Mouse (Mus musculus): Measurements from ENCODE around the gene Lrig3. TPM values are rescaled to one million over a fixed set of nuclear protein-coding genes. Genes with fewer than 3 reads are reported as not detected.

Gene Lrig3
- total and polyA plus RNA-seq, 2 experiments from 2014 or later = 2.3 to 7.5 TPM

DNA sequence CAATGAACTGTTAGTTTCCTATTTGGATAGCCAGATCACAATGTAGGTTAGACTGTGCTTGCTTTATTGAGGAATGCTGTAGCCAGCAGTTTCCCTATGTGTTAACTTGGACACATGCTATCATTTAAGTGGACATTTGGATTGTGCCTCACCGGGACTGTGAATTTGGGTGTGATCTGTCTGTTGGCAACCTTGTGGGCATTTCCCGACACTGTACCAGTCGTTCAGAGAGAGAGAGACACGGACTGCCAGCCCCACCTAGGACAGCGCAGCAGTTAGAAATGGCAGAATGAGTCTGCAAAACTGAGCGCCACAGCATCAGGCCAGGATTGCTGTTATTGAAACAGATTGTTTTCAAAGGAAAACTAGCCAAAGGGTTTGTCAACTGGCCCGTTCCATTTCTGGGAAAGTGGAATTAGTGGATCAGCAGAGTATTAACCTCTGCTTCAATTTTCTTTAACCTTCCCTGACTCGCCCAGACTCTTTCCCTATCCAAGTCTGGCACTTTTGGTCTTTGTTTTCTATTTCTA is 35.0 kb downstream of the Lrig3 start:
- H3K27ac ChIP-seq (ENCODE audit: low read depth, low read length) = no peak overlapping the region
- ATAC-seq (ENCODE audit: low FRiP score) (no peak), DNase-seq (ENCODE audit: low spot score) (no peak)
- H3K4me1 ChIP-seq (ENCODE audit: insufficient read depth, low read length) = no peaks in the 10 kb centered on the region
- no peaks in the 10 kb centered on the region for H3K9me3 ChIP-seq (ENCODE audit: low read length)
- no peak overlapping the region for H3K4me3 ChIP-seq (ENCODE audit: low read depth, low read length)
- H3K4me2 ChIP-seq (ENCODE audit: low read depth, low read length, poor library complexity, severe bottlenecking) = no peak overlapping the region
- H3K9ac ChIP-seq (replicated peaks; ENCODE audit: low read length, poor library complexity, severe bottlenecking) = no peak overlapping the region
- H3K27me3 ChIP-seq (ENCODE audit: insufficient read depth, low read length) = no peaks in the 10 kb centered on the region
- no peak for TF ChIP-seq CTCF (IDR thresholded peaks at IDR 0.05)
- no peaks in the 10 kb centered on the region for H3K36me3 ChIP-seq (ENCODE audit: insufficient read depth, low read length)
- 82% methylated on average over 8 of the region's 8 CpGs for WGBS

DNA sequence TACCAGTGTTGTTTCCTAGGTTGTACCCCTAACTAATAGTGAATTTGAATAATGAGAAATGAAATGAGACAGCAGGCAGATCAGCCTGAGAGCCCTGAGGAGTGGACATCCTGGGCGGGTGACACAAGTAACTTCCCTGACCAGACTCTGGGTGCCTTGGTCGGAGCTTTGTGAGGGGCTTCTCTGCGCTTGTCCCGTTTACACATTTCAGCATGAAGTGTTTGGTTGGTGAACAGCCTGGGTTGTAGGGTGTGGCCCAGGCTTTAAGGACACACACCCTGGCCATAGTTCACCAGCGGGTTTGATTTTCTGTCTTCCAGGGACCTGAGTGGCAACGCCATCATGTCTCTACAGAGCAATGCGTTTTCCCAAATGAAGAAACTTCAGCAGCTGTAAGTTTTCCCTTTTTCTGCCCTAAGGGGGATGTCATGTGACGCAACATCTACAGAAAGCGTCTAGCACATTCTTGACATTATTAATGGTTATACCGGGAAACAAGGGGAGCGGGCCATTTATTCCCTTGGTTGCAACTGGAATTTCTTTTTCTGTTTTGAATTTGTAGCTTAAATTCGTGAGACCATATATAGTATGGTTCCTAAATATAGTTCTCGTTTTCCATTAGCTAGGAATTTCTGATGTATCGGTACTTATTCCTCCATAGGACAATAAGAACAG is 36.2 kb downstream of the Lrig3 start:
- no peaks in the 10 kb centered on the region for H3K36me3 ChIP-seq (ENCODE audit: insufficient read depth, low read length)
- no peak overlapping the region for H3K4me3 ChIP-seq (ENCODE audit: low read depth, low read length)
- TF ChIP-seq CTCF (IDR thresholded peaks at IDR 0.05) = no peak
- no peak for DNase-seq (ENCODE audit: low spot score)
- 83% methylated on average over 14 of the region's 14 CpGs for WGBS
- H3K4me2 ChIP-seq (ENCODE audit: low read depth, low read length, poor library complexity, severe bottlenecking) = no peak overlapping the region
- no peak for ATAC-seq (ENCODE audit: low FRiP score)
- H3K27ac ChIP-seq (ENCODE audit: low read depth, low read length) = no peak overlapping the region
- no peaks in the 10 kb centered on the region for H3K27me3 ChIP-seq (ENCODE audit: insufficient read depth, low read length)
- H3K9ac ChIP-seq (replicated peaks; ENCODE audit: low read length, poor library complexity, severe bottlenecking) = no peak overlapping the region
- no peaks in the 10 kb centered on the region for H3K9me3 ChIP-seq (ENCODE audit: low read length)
- H3K4me1 ChIP-seq (ENCODE audit: insufficient read depth, low read length) = no peaks in the 10 kb centered on the region

DNA sequence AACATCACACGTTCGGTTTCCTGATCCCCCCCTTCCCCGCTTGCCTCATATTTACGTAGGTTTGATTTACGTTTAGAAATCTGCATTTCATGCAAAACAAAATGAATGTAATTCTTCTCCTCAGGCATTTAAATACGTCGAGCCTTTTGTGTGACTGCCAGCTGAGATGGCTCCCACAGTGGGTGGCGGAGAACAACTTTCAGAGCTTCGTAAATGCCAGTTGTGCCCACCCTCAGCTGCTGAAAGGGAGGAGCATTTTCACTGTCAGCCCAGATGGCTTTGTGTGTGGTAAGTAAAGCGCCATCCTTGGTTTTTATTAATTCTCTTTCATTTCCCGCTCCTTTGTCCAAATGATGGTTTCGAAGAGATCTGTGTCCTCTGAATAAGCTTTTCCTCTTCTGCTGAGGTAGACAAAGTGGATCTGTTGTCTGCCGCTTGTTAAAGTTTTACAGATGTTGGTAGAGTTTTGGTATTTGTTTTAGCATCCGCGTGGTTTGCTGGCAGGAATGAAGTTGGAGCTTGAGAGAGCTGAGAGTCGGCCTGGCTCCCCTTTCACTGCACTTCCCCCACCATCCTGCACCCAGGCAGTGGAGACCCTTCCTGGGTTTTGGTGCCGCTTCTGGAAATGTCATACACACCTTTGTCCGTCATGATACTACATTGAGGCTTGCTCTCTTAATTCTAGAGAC is 37.0 kb downstream of the Lrig3 start:
- no peaks in the 10 kb centered on the region for H3K9me3 ChIP-seq (ENCODE audit: low read length)
- no peak overlapping the region for H3K27ac ChIP-seq (ENCODE audit: low read depth, low read length)
- no peaks in the 10 kb centered on the region for H3K27me3 ChIP-seq (ENCODE audit: insufficient read depth, low read length)
- H3K4me1 ChIP-seq (ENCODE audit: insufficient read depth, low read length) = no peaks in the 10 kb centered on the region
- DNase-seq (ENCODE audit: low spot score) (peak; percentile 52), ATAC-seq (ENCODE audit: low FRiP score) (no peak)
- 53% methylated on average over 18 of the region's 18 CpGs for WGBS
- H3K4me2 ChIP-seq (ENCODE audit: low read depth, low read length, poor library complexity, severe bottlenecking) = no peak overlapping the region
- H3K9ac ChIP-seq (replicated peaks; ENCODE audit: low read length, poor library complexity, severe bottlenecking) = no peak overlapping the region
- TF ChIP-seq CTCF (IDR thresholded peaks at IDR 0.05) = no peak
- H3K36me3 ChIP-seq (ENCODE audit: insufficient read depth, low read length) = no peaks in the 10 kb centered on the region
- H3K4me3 ChIP-seq (ENCODE audit: low read depth, low read length) = no peak overlapping the region

DNA sequence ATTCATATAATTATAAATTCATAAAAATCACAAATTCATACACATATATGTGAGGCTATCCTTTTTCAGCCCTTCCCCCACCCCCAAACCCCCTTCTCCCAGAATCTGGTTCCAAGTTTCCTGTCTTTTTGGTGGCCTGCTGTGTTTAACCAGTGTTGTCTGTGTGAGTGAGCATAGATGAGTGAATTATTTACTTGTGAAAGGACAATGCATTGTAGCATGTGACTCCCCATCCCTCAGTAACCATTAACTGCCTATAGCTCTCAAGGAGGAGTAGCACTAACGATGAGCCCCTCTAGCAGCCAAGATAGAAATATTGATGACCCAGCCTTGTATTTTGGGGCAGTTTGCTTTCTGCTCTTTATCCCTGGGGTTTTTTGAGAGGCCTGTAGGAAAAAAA is 37.9 kb downstream of the Lrig3 start:
- no peak overlapping the region for H3K9ac ChIP-seq (replicated peaks; ENCODE audit: low read length, poor library complexity, severe bottlenecking)
- no peak for TF ChIP-seq CTCF (IDR thresholded peaks at IDR 0.05)
- no peaks in the 10 kb centered on the region for H3K9me3 ChIP-seq (ENCODE audit: low read length)
- no peak for ATAC-seq (ENCODE audit: low FRiP score)
- H3K27me3 ChIP-seq (ENCODE audit: insufficient read depth, low read length) = no peaks in the 10 kb centered on the region
- no peaks in the 10 kb centered on the region for H3K4me1 ChIP-seq (ENCODE audit: insufficient read depth, low read length)
- no peak overlapping the region for H3K27ac ChIP-seq (ENCODE audit: low read depth, low read length)
- no peak for DNase-seq (ENCODE audit: low spot score)
- no peak overlapping the region for H3K4me2 ChIP-seq (ENCODE audit: low read depth, low read length, poor library complexity, severe bottlenecking)
- H3K36me3 ChIP-seq (ENCODE audit: insufficient read depth, low read length) = no peaks in the 10 kb centered on the region
- H3K4me3 ChIP-seq (ENCODE audit: low read depth, low read length) = no peak overlapping the region
- WGBS = 48% methylated on average over 1 of the region's 1 CpGs

DNA sequence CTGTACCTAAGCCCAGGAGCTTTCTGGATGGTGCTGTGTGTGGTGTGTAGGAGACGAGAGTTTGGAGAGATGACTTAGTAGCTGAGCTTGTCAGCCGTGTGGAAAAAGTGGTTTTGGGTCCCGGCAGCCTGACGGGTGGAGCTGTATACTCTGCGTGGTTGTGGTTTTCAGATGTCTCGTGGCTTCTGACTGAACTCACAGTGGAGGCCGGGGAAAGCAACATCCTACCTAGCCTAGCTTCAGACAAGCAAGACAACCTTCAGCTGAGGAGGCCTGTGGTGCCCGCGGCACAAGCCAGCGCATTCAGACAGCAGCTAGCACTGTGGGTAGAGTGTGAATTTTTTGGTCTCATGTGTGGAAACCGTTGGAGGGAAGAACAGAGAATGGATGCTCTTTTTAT is 47.7 kb downstream of the Lrig3 start:
- WGBS = 87% methylated on average over 11 of the region's 11 CpGs
- H3K36me3 ChIP-seq (ENCODE audit: insufficient read depth, low read length) = peaks cover 16% of the 10 kb centered on the region

DNA sequence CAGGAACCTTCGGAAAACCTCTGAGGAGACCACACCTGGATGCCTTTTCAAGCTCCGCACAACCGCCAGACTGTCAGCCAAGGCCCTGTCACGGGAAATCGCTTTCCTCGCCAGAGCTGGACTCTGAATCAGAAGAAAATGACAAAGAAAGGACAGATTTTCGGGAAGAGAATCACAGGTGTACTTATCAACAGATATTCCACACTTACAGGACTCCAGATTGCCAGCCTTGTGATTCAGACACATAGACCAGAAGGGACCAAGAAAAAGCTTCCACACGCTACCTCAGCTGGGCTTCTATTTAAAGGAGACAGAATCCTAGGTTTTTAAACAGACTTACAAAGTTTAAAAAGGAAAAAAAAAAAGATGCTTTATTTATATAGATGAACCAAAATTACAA is 48.7 kb downstream of the Lrig3 start:
- H3K27me3 ChIP-seq (ENCODE audit: insufficient read depth, low read length) = no peaks in the 10 kb centered on the region
- no peaks in the 10 kb centered on the region for H3K9me3 ChIP-seq (ENCODE audit: low read length)
- no peak overlapping the region for H3K4me3 ChIP-seq (ENCODE audit: low read depth, low read length)
- no peak overlapping the region for H3K27ac ChIP-seq (ENCODE audit: low read depth, low read length)
- H3K36me3 ChIP-seq (ENCODE audit: insufficient read depth, low read length) = peaks cover 12% of the 10 kb centered on the region
- no peak for DNase-seq (ENCODE audit: low spot score)
- no peak for TF ChIP-seq CTCF (IDR thresholded peaks at IDR 0.05)
- WGBS = 91% methylated on average over 8 of the region's 8 CpGs
- no peaks in the 10 kb centered on the region for H3K4me1 ChIP-seq (ENCODE audit: insufficient read depth, low read length)
- H3K4me2 ChIP-seq (ENCODE audit: low read depth, low read length, poor library complexity, severe bottlenecking) = no peak overlapping the region
- H3K9ac ChIP-seq (replicated peaks; ENCODE audit: low read length, poor library complexity, severe bottlenecking) = no peak overlapping the region
- ATAC-seq (ENCODE audit: low FRiP score) = no peak

More for the DNA sequence above, 47.7 kb downstream of the Lrig3 start:
- no peaks in the 10 kb centered on the region for H3K9me3 ChIP-seq (ENCODE audit: low read length)
- no peak for DNase-seq (ENCODE audit: low spot score)
- no peak for TF ChIP-seq CTCF (IDR thresholded peaks at IDR 0.05)
- H3K27ac ChIP-seq (ENCODE audit: low read depth, low read length) = no peak overlapping the region
- H3K4me3 ChIP-seq (ENCODE audit: low read depth, low read length) = no peak overlapping the region
- no peaks in the 10 kb centered on the region for H3K27me3 ChIP-seq (ENCODE audit: insufficient read depth, low read length)
- ATAC-seq (ENCODE audit: low FRiP score) = no peak
- no peak overlapping the region for H3K9ac ChIP-seq (replicated peaks; ENCODE audit: low read length, poor library complexity, severe bottlenecking)
- no peak overlapping the region for H3K4me2 ChIP-seq (ENCODE audit: low read depth, low read length, poor library complexity, severe bottlenecking)
- no peaks in the 10 kb centered on the region for H3K4me1 ChIP-seq (ENCODE audit: insufficient read depth, low read length)

All from midbrain, postnatal 0 days (tissue).